Mouse (Mus musculus): ENCODE measurements around the gene Rps25.
"Not testable (repeated sequence)": the region's sequence is repeated elsewhere in the genome, so short reads cannot be mapped to it uniquely, and the experiment has no call there.

Rps25 gene

DNA sequence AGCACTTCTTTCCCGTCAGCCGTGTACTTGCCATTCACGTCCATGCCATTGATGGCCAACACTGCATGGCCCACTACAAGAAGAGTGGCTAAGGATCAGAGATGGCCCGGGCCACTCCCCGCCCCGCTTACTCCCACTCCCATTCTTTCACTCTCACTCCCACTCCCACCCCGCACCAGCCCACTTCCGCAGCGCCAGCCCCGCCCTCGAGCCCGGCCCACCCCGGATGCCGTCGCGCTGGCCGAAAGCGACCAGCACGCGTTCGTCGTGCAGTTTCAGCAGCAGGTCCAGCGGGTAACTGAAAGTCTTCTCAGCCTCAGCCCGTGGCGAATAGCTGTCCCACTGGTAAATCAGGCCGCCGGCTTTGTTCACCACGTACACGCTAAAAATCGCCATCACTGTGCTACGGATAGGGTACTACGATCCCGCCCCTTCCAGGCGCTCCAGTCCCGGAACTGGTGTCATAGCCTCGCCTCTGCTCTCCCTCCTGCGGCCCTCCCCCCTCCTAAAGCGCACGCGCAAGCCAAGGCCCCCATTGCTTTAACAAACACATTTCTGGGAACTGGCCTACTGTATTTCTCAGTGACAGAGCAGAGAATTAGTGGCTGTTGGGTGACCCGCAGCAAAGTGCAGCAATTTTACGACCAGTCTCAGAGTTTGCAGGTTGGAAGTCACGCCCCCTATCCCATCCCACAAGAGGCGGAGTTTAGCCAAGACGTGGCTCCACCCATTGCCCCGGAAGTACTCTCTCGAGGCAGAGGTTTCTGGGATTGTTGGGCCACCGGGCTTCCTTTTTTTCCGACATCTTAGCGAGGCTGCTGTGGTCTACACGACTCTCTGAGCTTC, at the start of gene Rps25, which contains the start of gene Trappc4:
Gene Rps25, plus strand, starts transcription at position 234 of the 846 bp plus-strand sequence.
Gene Trappc4, minus strand, starts transcription at position 695 of the 846 bp plus-strand sequence.
- DNase-seq, result peak; percentile 94 to 95

- DNase-seq, result peak; percentile 43 to 48
These were observed 49.7 kb upstream of the Rps25 start for GRCm38 (mm10) chr9:44357207-44357606.

GRCm38 (mm10) chr9:44361190-44361917, 45.6 kb upstream of the Rps25 start, which contains the start of gene Vps11:
Gene Vps11, minus strand, starts transcription at chr9:44361670.
- DNase-seq, result peak; percentile 96 to 98

DNA sequence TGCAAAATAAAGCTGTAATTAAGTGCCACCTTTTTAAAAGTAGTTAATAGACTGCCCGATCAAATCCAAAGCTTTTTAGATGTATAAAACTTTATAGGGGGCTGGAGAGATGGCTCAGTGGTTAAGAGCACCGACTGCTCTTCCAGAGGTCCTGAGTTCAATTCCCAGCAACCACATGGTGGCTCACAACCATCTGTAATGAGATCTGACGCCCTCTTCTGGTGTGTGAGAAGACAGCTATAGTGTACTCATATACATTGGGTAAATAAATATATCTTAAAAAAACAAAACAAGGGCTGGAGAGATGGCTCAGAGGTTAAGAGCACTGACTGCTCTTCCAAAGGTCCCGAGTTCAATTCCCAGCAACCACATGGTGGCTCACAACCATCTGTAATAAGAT, 45.0 kb upstream of the Rps25 start:
- not testable (repeated sequence) for DNase-seq

- peak in 1 of 2 experiments; percentile 47 for DNase-seq
These were observed 42.5 kb upstream of the Rps25 start for GRCm38 (mm10) chr9:44364480-44364879.

- no peak for DNase-seq
These were observed 33.6 kb upstream of the Rps25 start for GRCm38 (mm10) chr9:44373386-44373785.

DNA sequence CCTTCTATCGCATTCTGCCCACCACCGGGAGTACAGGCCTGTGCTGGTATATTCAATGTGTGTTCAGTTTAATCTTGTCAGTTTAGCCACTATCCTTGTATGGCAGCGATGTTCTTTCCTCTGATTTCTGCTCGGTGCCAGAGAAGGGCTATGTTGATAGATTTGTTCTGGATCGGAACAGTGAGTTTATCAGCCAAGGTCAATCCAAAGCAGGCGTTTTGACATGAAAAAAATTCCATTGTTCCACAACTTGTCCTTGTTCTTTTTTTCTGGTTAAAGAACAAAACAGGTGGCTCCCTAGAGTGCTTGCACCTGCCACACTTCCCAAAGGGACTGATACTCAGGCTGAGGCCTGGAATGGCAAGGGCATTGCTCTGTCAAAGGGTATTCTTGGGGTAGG, 30.8 kb upstream of the Rps25 start:
- no peak for DNase-seq

GRCm38 (mm10) chr9:44377335-44377734, 29.6 kb upstream of the Rps25 start:
- DNase-seq, result not testable (repeated sequence)

GRCm38 (mm10) chr9:44378153-44378730, 28.7 kb upstream of the Rps25 start:
- no peak for DNase-seq

DNA sequence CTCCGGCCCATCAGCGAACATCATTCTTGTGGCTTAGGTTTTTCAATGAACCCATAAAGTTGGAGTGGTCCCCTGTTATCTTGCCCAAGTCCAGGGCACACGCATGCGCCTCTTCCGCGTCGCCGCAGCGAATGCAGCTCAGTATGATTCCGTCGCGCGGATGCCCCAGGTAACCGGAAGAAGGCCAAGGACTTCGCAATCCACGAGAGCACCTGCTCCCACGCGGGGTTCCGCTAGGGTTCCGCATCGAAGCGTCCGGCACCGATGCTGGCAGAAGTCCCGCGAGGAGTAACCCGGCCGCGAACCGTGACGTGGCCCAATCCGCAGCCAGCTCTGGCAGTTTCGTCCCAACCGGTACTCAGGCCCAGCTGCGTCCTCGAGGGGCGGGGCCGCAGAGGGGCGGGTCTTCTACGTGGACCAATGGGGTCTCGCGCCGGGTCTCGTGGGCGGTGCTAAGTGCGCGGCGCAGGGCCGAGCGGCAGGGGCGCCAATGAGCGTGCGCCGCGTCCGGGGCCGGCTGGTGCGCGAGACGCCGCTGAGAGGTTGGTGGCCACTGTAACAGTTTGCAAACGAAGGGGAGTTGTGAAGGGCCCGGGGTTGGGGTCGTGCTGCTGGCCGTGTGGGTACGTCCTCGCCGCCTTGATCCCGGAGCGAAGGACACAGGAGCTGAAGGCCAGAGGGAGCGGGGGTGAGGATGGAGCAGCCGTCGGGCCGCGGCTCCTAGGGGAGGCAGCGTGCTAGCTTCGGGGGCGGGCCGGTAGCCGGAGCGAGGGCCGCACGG, 27.7 kb upstream of the Rps25 start, which contains the start of gene Hyou1:
Gene Hyou1, plus strand, starts transcription at position 437 of the 781 bp plus-strand sequence.
- peak; percentile 100 for DNase-seq

DNA sequence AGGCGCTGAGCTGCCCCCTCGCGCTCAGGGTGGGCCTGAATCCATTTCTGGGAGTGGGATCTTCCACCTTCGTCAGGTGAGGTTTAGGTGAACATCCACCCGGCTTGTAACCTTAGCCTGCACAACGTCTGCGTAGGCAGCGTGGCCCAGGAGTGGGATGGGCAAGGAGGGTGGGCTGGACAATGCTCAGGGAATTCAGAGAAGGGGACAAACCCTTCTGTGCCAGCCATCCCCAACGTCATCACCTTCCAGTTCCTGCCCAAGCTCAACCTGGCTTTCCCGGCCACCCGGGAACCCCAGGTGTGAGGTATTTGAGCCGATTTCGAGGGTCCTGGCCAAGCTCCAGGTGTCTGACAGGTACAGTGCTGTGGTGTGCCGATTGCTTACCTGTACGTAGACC, 27.1 kb upstream of the Rps25 start:
- DNase-seq, result peak; percentile 38 to 61

DNA sequence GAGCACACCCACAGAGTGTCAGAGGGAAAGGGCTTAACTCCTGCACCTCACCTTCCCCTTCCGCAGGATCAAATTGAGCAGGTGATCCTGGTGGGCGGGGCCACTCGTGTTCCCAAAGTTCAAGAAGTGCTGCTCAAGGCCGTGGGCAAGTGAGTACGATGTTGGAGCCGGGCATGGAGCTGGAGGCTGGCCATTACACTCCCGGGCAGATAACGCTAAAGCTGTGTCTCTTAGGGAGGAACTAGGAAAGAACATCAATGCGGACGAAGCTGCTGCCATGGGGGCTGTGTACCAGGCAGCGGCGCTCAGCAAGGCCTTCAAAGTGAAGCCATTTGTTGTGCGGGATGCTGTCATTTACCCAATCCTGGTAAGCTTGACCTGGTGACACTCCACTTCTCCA, 22.3 kb upstream of the Rps25 start:
- no peak for DNase-seq

DNA sequence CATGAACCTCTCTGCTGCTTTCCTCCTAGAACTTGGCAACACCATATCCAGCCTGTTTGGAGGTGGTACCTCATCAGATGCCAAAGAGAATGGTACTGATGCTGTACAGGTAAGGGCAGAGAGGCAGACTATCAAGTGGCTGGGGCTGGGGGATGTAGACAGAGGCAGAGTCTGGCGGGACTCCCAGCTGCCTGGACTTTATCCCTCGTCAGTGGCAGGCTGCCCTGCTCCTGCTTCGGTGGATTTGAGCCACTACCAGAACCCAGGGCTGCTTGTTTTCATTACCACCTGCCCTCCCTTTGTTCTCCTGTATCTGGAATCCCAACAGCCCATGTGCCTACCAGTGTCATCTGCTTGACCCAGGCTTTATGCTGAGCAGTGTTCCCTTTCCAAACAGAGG, 19.7 kb upstream of the Rps25 start:
- DNase-seq, result no peak

DNA sequence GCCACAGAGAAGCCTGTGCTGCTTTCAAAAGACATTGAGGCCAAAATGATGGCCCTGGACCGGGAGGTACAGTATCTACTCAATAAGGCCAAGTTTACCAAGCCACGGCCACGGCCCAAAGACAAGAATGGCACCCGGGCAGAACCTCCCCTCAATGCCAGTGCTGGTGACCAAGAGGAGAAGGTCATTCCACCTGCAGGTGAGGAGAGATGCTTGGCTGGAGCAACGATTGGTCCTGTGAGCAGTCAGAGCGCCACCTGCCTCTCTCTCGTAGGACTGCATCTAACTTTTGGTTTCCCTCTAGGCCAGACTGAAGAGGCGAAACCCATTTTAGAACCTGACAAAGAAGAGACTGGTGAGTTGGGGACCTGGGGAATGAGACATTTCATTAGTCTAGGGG, 17.7 kb upstream of the Rps25 start:
- DNase-seq, result peak; percentile 75 to 84

DNA sequence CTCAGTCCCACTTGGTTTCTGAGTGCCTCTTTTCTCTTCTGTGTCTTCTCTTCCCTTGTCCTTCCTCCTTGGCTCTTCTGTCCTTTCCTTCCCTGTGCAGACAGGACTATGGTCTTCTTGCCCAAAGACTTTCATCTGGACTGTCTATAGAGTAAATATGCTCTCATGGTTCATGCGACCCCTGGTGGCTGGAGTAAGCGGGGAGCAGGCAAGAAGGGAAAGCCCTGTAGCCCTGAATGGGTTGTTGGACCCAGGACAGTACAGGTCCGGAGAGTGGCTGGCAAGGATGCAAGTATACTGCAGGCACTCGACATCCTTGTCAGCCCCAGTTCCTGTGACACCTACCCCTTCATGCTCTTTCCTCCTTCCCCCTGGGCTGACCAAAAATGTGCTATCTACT, 15.5 kb upstream of the Rps25 start:
- peak; percentile 82 to 91 for DNase-seq

DNA sequence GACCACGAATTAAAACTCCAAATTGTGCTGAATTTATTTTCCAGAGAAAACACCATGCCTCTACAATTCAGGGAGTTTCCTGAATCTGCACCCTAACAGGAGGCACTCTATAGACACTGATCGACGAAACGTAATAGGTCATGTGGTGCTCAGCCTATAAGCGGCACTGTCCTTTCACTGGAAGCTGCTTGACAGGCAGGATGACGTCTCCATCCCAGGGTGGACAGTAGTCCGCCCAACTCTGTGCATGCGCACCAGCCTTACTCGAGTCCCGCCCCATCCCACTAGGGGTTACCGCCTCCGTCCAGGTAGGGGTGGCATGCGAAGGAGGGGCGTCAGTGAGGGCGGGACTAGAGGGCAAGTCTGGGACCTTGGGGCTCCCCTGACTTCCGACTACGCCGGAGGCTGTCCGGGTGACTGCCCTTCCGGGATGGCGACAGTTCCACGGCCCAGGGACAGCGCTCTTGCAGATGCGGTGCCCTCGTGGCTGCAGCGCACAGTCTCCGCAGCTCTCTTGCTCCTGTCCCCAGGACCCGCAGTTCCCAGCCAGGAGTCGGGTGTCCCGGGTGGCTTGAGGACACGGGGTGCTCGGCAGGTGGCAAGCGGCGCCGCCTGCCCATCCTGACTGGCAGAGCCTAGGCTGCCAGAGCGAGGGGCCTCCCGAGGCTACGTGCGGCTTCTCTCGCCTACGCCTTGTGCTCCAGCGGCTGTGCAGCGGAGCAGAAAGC, 10.1 kb upstream of the Rps25 start, which contains the start of gene Slc37a4:
Gene Slc37a4, plus strand, starts transcription at position 169 of the 728 bp plus-strand sequence.
- DNase-seq, result peak; percentile 95 to 98

GRCm38 (mm10) chr9:44398087-44398486, 8.9 kb upstream of the Rps25 start:
- DNase-seq, result no peak

- no peak for DNase-seq
These were observed 8.4 kb upstream of the Rps25 start for GRCm38 (mm10) chr9:44398551-44398950.

DNA sequence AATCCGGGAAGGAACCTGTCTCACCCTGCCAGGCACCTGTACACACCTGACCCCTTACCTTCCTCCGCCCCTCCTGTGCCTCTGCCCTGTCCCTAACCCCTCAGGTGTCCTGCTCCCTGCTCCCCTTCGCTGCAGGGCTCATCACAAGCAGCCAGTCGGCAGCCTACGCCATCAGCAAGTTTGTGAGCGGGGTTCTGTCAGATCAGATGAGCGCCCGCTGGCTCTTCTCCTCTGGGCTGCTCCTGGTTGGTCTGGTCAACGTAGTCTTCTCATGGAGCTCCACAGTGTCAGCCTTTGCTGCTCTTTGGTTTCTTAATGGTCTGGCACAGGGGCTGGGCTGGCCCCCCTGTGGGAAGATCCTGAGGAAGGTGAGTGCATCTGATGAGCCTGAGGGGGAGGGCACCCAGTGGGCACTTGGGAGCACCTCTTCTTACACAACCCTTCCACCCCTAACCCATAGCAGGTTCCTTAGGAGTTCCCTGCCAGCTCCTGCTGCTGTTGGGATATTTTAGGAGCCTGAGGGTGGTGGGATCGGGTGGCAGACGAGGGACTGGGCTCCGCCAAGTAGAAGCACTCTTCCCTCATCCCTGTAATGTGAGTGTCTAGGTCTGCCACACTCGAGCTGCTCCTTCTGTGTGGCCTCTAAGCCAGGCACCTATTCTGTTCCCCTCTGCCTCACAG, 7.7 kb upstream of the Rps25 start:
- DNase-seq, result no peak

GRCm38 (mm10) chr9:44399795-44400114, 7.2 kb upstream of the Rps25 start:
- DNase-seq, result peak in 1 of 2 experiments; percentile 46

DNA sequence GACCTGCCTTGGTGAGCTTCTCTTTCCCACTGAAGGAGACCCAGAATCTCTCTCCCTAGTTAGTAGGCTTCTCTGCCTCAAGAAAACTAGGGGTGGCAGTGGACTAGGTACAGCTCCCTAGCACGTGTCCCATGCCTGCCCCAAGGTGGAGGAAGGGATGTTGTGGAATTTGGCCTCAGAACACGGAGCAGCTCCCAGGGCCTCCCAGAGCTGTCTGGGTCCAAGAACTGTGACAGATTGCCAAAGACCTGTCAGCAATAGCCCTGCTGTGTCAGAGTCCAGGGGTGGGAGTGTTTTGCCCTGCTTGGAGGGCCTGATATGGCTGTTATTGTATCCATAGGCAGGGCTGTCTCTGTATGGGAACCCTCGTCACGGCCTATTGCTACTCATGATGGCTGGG, 5.9 kb upstream of the Rps25 start:
- DNase-seq, result no peak

All from cerebellum, postnatal 14 days (tissue).